Mouse (Mus musculus): ENCODE measurements at regions not wholly inside any gene's neighbourhood (a gene's known extent, or its start where the extent isn't known, plus 50 kb on each side); places are given as distances from the start of the nearest gene placed in this dataset.

DNA sequence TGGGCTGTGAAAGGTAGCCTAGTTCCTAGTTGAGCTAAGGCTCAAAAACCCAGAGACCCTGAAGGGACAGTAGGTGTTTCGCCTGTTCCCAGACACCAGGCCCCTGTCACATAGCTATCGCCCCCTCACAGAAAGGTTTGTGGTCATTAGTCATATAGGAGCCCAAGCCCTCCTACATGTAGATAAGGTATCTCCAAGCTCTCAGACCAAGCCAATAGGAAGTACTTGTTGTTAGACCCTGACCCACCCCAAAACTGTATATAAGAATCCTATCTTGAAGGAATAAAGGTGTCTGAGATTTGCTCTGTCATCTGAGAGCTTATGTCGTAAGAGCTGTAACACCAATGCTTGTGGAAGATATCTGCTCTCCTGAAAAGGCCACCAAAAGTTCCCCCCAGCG is 174.8 kb downstream of the Phlda1 start:
- in situ Hi-C loops (cut with MboI; ENCODE audit: low pct_ligation_motif_present, low pct_unique_long_range_greater_than_20kb, low sequenced_read_pairs) = no loop called here
- TF ChIP-seq CTCF (conservative IDR thresholded peaks at IDR 0.05 in 1 of 2, IDR thresholded peaks at IDR 0.05 in 1 of 2; ENCODE audit: low read depth in 2 of 2, low read length in 2 of 2) (no peak), UBTF (IDR thresholded peaks at IDR 0.05; ENCODE audit: low read depth, low read length) (no peak), JUN (IDR thresholded peaks at IDR 0.05; ENCODE audit: insufficient read depth, low read depth, low read length) (no peak), RAD21 (IDR thresholded peaks at IDR 0.05; ENCODE audit: low read depth, low read length) (no peak), MAFK (IDR thresholded peaks at IDR 0.05; ENCODE audit: insufficient replicate concordance, low read length) (no peak), MXI1 (IDR thresholded peaks at IDR 0.05; ENCODE audit: low read depth, low read length) (no peak), ZKSCAN1 (IDR thresholded peaks at IDR 0.05; ENCODE audit: borderline replicate concordance, low read depth, low read length) (no peak), SMC3 (IDR thresholded peaks at IDR 0.05; ENCODE audit: low read depth, low read length) (no peak), MAZ (IDR thresholded peaks at IDR 0.05; ENCODE audit: low read depth, low read length) (no peak), GABPA (IDR thresholded peaks at IDR 0.05; ENCODE audit: insufficient replicate concordance, low read depth, low read length) (no peak), ELF1 (IDR thresholded peaks at IDR 0.05; ENCODE audit: low read depth, low read length) (no peak), ZNF384 (IDR thresholded peaks at IDR 0.05; ENCODE audit: low read depth, low read length) (no peak), POLR2A (IDR thresholded peaks at IDR 0.05; ENCODE audit: low read depth, low read length) (no peak), POLR2AphosphoS2 (IDR thresholded peaks at IDR 0.05; ENCODE audit: low read depth, low read length) (no peak), ZMIZ1 (IDR thresholded peaks at IDR 0.05; ENCODE audit: low read depth, low read length) (no peak), MAX (IDR thresholded peaks at IDR 0.05; ENCODE audit: low read length) (no peak), BHLHE40 (IDR thresholded peaks at IDR 0.05; ENCODE audit: low read depth, low read length) (no peak), NELFE (IDR thresholded peaks at IDR 0.05; ENCODE audit: low read depth, low read length) (no peak), SIN3A (IDR thresholded peaks at IDR 0.05; ENCODE audit: low read length) (no peak)

DNA sequence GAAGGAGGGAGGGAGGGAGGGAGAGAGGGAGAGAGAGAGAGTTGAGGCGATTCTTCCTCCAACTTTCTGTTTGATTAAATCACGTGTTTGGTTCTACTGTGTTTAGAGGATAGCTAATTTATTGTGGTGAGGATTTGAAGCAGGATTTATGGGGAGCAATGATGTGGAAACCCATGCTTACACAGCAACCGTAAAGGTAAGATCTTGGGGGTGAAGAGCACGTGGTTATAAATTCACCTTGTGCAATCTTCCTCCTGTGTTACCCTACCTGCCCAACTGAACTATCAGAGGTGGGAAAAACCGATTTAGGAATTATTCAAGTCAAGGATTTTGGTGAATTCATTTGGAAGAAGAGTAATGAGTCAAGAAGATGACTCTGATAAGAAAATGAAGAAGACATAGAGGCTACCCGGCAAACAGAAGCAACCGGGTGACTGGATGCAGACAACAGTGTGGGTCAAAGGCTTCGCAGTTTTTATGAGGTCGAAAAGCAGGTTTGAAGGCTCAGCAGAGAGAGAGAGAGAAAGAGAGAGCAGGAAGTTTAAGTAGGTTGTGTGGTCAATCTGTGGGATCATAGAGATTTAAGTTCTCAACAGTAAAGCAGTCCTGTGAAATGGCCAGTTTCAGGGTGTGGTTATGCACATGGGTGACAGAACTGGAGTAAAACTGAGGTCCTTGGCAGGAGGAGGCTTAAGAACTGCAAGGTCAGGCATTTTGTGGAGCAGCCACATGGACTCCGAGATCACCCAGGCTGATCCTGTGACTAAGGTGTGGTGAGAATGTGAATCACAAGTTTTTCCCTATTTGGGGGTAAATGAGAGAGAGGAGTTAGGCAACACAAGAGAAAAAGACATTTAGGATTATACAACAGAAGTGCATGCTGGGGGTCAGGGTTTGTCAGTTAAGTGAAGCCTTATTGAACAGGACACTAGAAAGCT is 178.6 kb downstream of the Phlda1 start:
- dilution Hi-C loops (cut with MboI; ENCODE audit: extremely low pct_ligation_motif_present, extremely low pct_unique_long_range_greater_than_20kb, low sequenced_read_pairs) = no loop called here
- no peak overlapping the region for H3K4me2 ChIP-seq (ENCODE audit: insufficient read depth, low read depth, poor library complexity, severe bottlenecking)
- no peak overlapping the region for H3K4me3 ChIP-seq (replicated peaks in 1 of 3; ENCODE audit: low read depth in 2 of 3, low read length in 2 of 3, poor library complexity in 1 of 3)
- in situ Hi-C loops (cut with MboI; ENCODE audit: low pct_ligation_motif_present, low pct_unique_long_range_greater_than_20kb, low sequenced_read_pairs) = no loop called here
- no peak overlapping the region for H3K9ac ChIP-seq (ENCODE audit: insufficient read depth, low read depth)
- no peaks in the 10 kb centered on the region for H3K36me3 ChIP-seq (replicated peaks in 1 of 2; ENCODE audit: control insufficient read depth in 1 of 2, insufficient read depth in 1 of 2, low read length in 1 of 2)
- no peak overlapping the region for H3K27ac ChIP-seq (ENCODE audit: insufficient read depth, low read depth)
- H3K79me2 ChIP-seq (replicated peaks; ENCODE audit: control insufficient read depth, extremely low read depth, insufficient read depth, poor library complexity, severe bottlenecking) = no peaks in the 10 kb centered on the region
- no peak for DNase-seq (ENCODE audit: extremely low read depth)
- H3K9me3 ChIP-seq (replicated peaks; ENCODE audit: low read length) = no peaks in the 10 kb centered on the region
- TF ChIP-seq KAT2A (IDR thresholded peaks at IDR 0.05; ENCODE audit: insufficient replicate concordance, low read length) (no peak), MAX (IDR thresholded peaks at IDR 0.05; ENCODE audit: low read length) (0 out of 2 replicates have a peak, but pooled peaks have one; percentile 16)
- no peaks in the 10 kb centered on the region for H3K27me3 ChIP-seq (replicated peaks)
- H3K4me1 ChIP-seq (ENCODE audit: control insufficient read depth in 1 of 2, insufficient read depth in 2 of 2) = no peaks in the 10 kb centered on the region

More for the DNA sequence above, 174.8 kb downstream of the Phlda1 start:
- dilution Hi-C loops (cut with MboI; ENCODE audit: extremely low pct_ligation_motif_present, extremely low pct_unique_long_range_greater_than_20kb, low sequenced_read_pairs) = no loop called here
- no peak overlapping the region for H3K4me3 ChIP-seq (replicated peaks in 1 of 3; ENCODE audit: low read depth in 2 of 3, low read length in 2 of 3, poor library complexity in 1 of 3)
- H3K36me3 ChIP-seq (replicated peaks in 1 of 2; ENCODE audit: control insufficient read depth in 1 of 2, insufficient read depth in 1 of 2, low read length in 1 of 2) = no peaks in the 10 kb centered on the region
- no peaks in the 10 kb centered on the region for H3K4me1 ChIP-seq (ENCODE audit: control insufficient read depth in 1 of 2, insufficient read depth in 2 of 2)
- no peak overlapping the region for H3K9ac ChIP-seq (ENCODE audit: insufficient read depth, low read depth)
- H3K27me3 ChIP-seq (replicated peaks) = no peaks in the 10 kb centered on the region
- no peak overlapping the region for H3K27ac ChIP-seq (ENCODE audit: insufficient read depth, low read depth)
- H3K79me2 ChIP-seq (replicated peaks; ENCODE audit: control insufficient read depth, extremely low read depth, insufficient read depth, poor library complexity, severe bottlenecking) = no peaks in the 10 kb centered on the region
- no peak for DNase-seq (ENCODE audit: extremely low read depth)
- no peak overlapping the region for H3K4me2 ChIP-seq (ENCODE audit: insufficient read depth, low read depth, poor library complexity, severe bottlenecking)
- H3K9me3 ChIP-seq (replicated peaks; ENCODE audit: low read length) = no peaks in the 10 kb centered on the region
